Mouse (Mus musculus) lung, adult 2 months (tissue): ENCODE measurements around the gene Slc6a1. TPM values are rescaled to one million over a fixed set of nuclear protein-coding genes. Genes with fewer than 3 reads are reported as not detected.

Source experiments
- DNase-seq: peaks from one replicate; pipeline ENCODE4 v3.0.0; 2022
- H3K4me1 ChIP-seq: fragments of 200-500 bp; 2 replicates; pipeline ENCODE4 v1.6.1; 2011; ENCODE audit warnings: low read length; ENCODE audit not compliant: control insufficient read depth, insufficient read depth
- H3K4me3 ChIP-seq: fragments of 200-500 bp; replicated peaks from 2 replicates; pipeline ENCODE3; 2011; ENCODE audit warnings: low read depth, mild to moderate bottlenecking, control low read depth, low read length; ENCODE audit errors: extremely low read depth
- CTCF ChIP-seq: fragments of 200-500 bp; IDR thresholded peaks from 2 replicates; pipeline ENCODE4 v1.5.1; 2011; ENCODE audit warnings: mild to moderate bottlenecking, low read length, control low read depth; ENCODE audit not compliant: insufficient read depth
- POLR2A ChIP-seq: fragments of 200-500 bp; IDR thresholded peaks from 2 replicates; pipeline ENCODE4 v1.6.1; 2011; ENCODE audit warnings: low read depth, mild to moderate bottlenecking, control low read depth, low read length, borderline replicate concordance; ENCODE audit errors: extremely low read depth
- WGBS: fragments of 180-500 bp; shearing (Covaris S2); methylation state at CpG from one replicate; pipeline ENCODE4 v1.1.7; 2018; 5-methylcytosine and 5-hydroxymethylcytosine counted together
- polyA plus RNA-seq: library from polyadenylated mRNA; depleted of rRNA; stranded (reverse); fragments of >200 nt; gene quantifications from 2 replicates; pipeline ENCODE4 v1.2.3, GENCODE M21; 2012

Gene Slc6a1
- polyA plus RNA-seq, 1 experiment, result 0.24 TPM

- TF ChIP-seq CTCF (no peak), POLR2A (no peak)
- no peak overlapping the region for H3K4me3 ChIP-seq
- no peaks in the 10 kb centered on the region for H3K4me1 ChIP-seq
- DNase-seq, result no peak
Observed at GRCm38 (mm10) chr6:114266273-114266672, 16.2 kb upstream of the Slc6a1 start.

- no peak for TF ChIP-seq CTCF
- H3K4me1 ChIP-seq, result no peaks in the 10 kb centered on the region
- DNase-seq, result no peak
- no peak overlapping the region for H3K4me3 ChIP-seq
- WGBS, result 33% methylated on average over 4 of the region's 4 CpGs
Observed at GRCm38 (mm10) chr6:114267979-114268378, 14.5 kb upstream of the Slc6a1 start.

GRCm38 (mm10) chr6:114269589-114269988, 12.8 kb upstream of the Slc6a1 start:
- 75% methylated on average over 2 of the region's 2 CpGs for WGBS
- DNase-seq, result no peak
- no peak overlapping the region for H3K4me3 ChIP-seq

GRCm38 (mm10) chr6:114270799-114271198, 11.6 kb upstream of the Slc6a1 start:
- WGBS, result 63% methylated on average over 5 of the region's 5 CpGs
- Histone ChIP-seq H3K4me3 (no peak overlapping the region), H3K4me1 (no peaks in the 10 kb centered on the region)
- DNase-seq, result no peak
- no peak for TF ChIP-seq POLR2A
- no peak for TF ChIP-seq CTCF

More at GRCm38 (mm10) chr6:114269589-114269988, 12.8 kb upstream of the Slc6a1 start:
- TF ChIP-seq CTCF (no peak), POLR2A (no peak)
- no peaks in the 10 kb centered on the region for H3K4me1 ChIP-seq

GRCm38 (mm10) chr6:114272279-114272678, 10.2 kb upstream of the Slc6a1 start:
- Histone ChIP-seq H3K4me3 (no peak overlapping the region), H3K4me1 (no peaks in the 10 kb centered on the region)
- TF ChIP-seq POLR2A (no peak), CTCF (no peak)
- no peak for DNase-seq
- 62% methylated on average over 15 of the region's 15 CpGs for WGBS

- no peak overlapping the region for H3K4me3 ChIP-seq
- H3K4me1 ChIP-seq, result no peaks in the 10 kb centered on the region
- WGBS, result 42% methylated on average over 14 of the region's 14 CpGs
- DNase-seq, result no peak
- TF ChIP-seq CTCF (no peak), POLR2A (no peak)
Observed at GRCm38 (mm10) chr6:114273997-114274728, 8.3 kb upstream of the Slc6a1 start.

GRCm38 (mm10) chr6:114275800-114276199, 6.6 kb upstream of the Slc6a1 start:
- DNase-seq, result no peak
- H3K4me1 ChIP-seq, result no peaks in the 10 kb centered on the region
- no peak overlapping the region for H3K4me3 ChIP-seq
- no peak for TF ChIP-seq CTCF
- TF ChIP-seq POLR2A, result no peak
- WGBS, result 50% methylated on average over 8 of the region's 8 CpGs

GRCm38 (mm10) chr6:114283278-114283770, 889 bp downstream of the Slc6a1 start:
- WGBS, result 14% methylated on average over 8 of the region's 8 CpGs
- no peaks in the 10 kb centered on the region for H3K4me1 ChIP-seq
- TF ChIP-seq CTCF (no peak), POLR2A (no peak)
- DNase-seq, result no peak
- H3K4me3 ChIP-seq, result no peak overlapping the region

GRCm38 (mm10) chr6:114283927-114284703, 1.7 kb downstream of the Slc6a1 start:
- WGBS, result 46% methylated on average over 10 of the region's 10 CpGs
- no peaks in the 10 kb centered on the region for H3K4me1 ChIP-seq
- TF ChIP-seq CTCF, result no peak
- no peak for TF ChIP-seq POLR2A
- no peak overlapping the region for H3K4me3 ChIP-seq
- no peak for DNase-seq

- H3K4me1 ChIP-seq, result no peaks in the 10 kb centered on the region
- 23% methylated on average over 4 of the region's 4 CpGs for WGBS
- TF ChIP-seq POLR2A (no peak), CTCF (no peak)
- no peak overlapping the region for H3K4me3 ChIP-seq
- DNase-seq, result no peak
Observed at GRCm38 (mm10) chr6:114285424-114285823, 3.0 kb downstream of the Slc6a1 start.
